Mouse (Mus musculus) liver (tissue): ENCODE data around the gene Sh3bgrl3.

Experiments used
- DNase-seq: peaks from one replicate; pipeline ENCODE4 v3.0.0-alpha.2; 2020; ENCODE audit warnings: mixed read lengths

The Sh3bgrl3 gene

GRCm38 (mm10) chr4:134127793-134128192 lies 796 bp downstream of the Sh3bgrl3 start:
- no peak for DNase-seq

- DNase-seq: no peak
These were observed 1.5 kb downstream of the Sh3bgrl3 start for GRCm38 (mm10) chr4:134127121-134127455.

GRCm38 (mm10) chr4:134126300-134127120 lies 2.1 kb downstream of the Sh3bgrl3 start:
- DNase-seq: no peak

- no peak for DNase-seq
These were observed 3.1 kb downstream of the Sh3bgrl3 start for GRCm38 (mm10) chr4:134125383-134126060.

GRCm38 (mm10) chr4:134123680-134124551 lies 4.7 kb downstream of the Sh3bgrl3 start:
- DNase-seq: peak; percentile 50

- no peak for DNase-seq
These were observed 5.4 kb downstream of the Sh3bgrl3 start for GRCm38 (mm10) chr4:134123147-134123546.

GRCm38 (mm10) chr4:134122281-134122680 lies 6.3 kb downstream of the Sh3bgrl3 start:
- no peak for DNase-seq

GRCm38 (mm10) chr4:134121571-134121970 lies 7.0 kb downstream of the Sh3bgrl3 start:
- DNase-seq: no peak

- DNase-seq: no peak
These were observed 7.7 kb downstream of the Sh3bgrl3 start for GRCm38 (mm10) chr4:134120916-134121315.

- DNase-seq: no peak
These were observed 8.3 kb downstream of the Sh3bgrl3 start for GRCm38 (mm10) chr4:134120192-134120805.

- DNase-seq: peak; percentile 67
These were observed 8.9 kb downstream of the Sh3bgrl3 start for GRCm38 (mm10) chr4:134119644-134120043.

- DNase-seq: no peak
These were observed 9.5 kb downstream of the Sh3bgrl3 start for GRCm38 (mm10) chr4:134119042-134119441.

- no peak for DNase-seq
These were observed 10.3 kb downstream of the Sh3bgrl3 start for GRCm38 (mm10) chr4:134118126-134118800.

GRCm38 (mm10) chr4:134117012-134117411 lies 11.6 kb downstream of the Sh3bgrl3 start:
- DNase-seq: peak; percentile 59

- no peak for DNase-seq
These were observed 12.1 kb downstream of the Sh3bgrl3 start for GRCm38 (mm10) chr4:134116501-134116900.

- DNase-seq: no peak
These were observed 13.1 kb downstream of the Sh3bgrl3 start for GRCm38 (mm10) chr4:134115215-134116144.

GRCm38 (mm10) chr4:134114038-134114437 lies 14.6 kb downstream of the Sh3bgrl3 start:
- no peak for DNase-seq

- DNase-seq: no peak
These were observed 15.1 kb downstream of the Sh3bgrl3 start for GRCm38 (mm10) chr4:134113356-134113994.

GRCm38 (mm10) chr4:134112403-134112802 lies 16.2 kb downstream of the Sh3bgrl3 start:
- no peak for DNase-seq

GRCm38 (mm10) chr4:134110653-134111052 lies 17.9 kb downstream of the Sh3bgrl3 start:
- no peak for DNase-seq

- no peak for DNase-seq
These were observed 20.4 kb downstream of the Sh3bgrl3 start for GRCm38 (mm10) chr4:134108196-134108595.
